11 mouse cellular contexts compared by ENCODE assay signal in genomic region chr14:25756385-25756990, GRCm38 (mm10). TPM values are rescaled to one million over a fixed set of nuclear protein-coding genes. Genes with fewer than 3 reads are reported as not detected.
A peak's percentile ranks its signal among the peaks of the same experiment; 100 is the strongest.
DNase-seq lines count a peak whose midpoint lies in the region; ATAC-seq and TF ChIP-seq lines count a peak whose summit lies in the region.
"Had no signal": no experiment of that assay in that cellular context is flagged by ENCODE, and none has a peak within 500 bp of the region (broad histone marks: within the 10 kb centered on the region; RNA-seq: fewer than 3 reads in every experiment).

No protein-coding gene starts in this region.

- no peak for TF ChIP-seq EP300 in liver, postnatal 0 days (IDR thresholded peaks at IDR 0.05; ENCODE audit: low read depth)

- H3K4me3 ChIP-seq in heart, embryonic 13.5 days, result no peak overlapping the region
- H3K4me3 ChIP-seq in midbrain, embryonic 15.5 days, result no peak overlapping the region
- no peak overlapping the region for H3K4me3 ChIP-seq in midbrain, embryonic 11.5 days (ENCODE audit: low read depth, low read length)
- H3K4me3 ChIP-seq in embryonic fibroblast, embryonic 13.5 days (ENCODE audit: insufficient read depth, low read length), result no peak overlapping the region
- no peak overlapping the region for H3K4me3 ChIP-seq in stomach, embryonic 14.5 days (ENCODE audit: low read depth, low read length)
- H3K4me3 ChIP-seq in liver, postnatal 0 days (ENCODE audit: low read depth, low read length), result no peak overlapping the region
- H3K4me3 ChIP-seq: left cerebral cortex, adult 2 months had no signal

- H3K27ac ChIP-seq in heart, embryonic 13.5 days (replicated peaks), result peak overlapping the region; percentile 85
- H3K27ac ChIP-seq in midbrain, embryonic 15.5 days, result no peak overlapping the region
- H3K27ac ChIP-seq in midbrain, embryonic 11.5 days (ENCODE audit: low read depth, low read length), result no peak overlapping the region
- peak overlapping the region; percentile 75 for H3K27ac ChIP-seq in embryonic fibroblast, embryonic 13.5 days (ENCODE audit: insufficient read depth, low read length)
- peak overlapping the region; percentile 74 for H3K27ac ChIP-seq in stomach, embryonic 14.5 days (ENCODE audit: low read length)
- no peak overlapping the region for H3K27ac ChIP-seq in liver, postnatal 0 days (ENCODE audit: low read depth)
- H3K27ac ChIP-seq: left cerebral cortex, adult 2 months had no signal

- WGBS in heart, embryonic 13.5 days, result 51% methylated on average over 7 of the region's 7 CpGs
- 72% methylated on average over 7 of the region's 7 CpGs for WGBS in midbrain, embryonic 15.5 days
- 79% methylated on average over 7 of the region's 7 CpGs for WGBS in midbrain, embryonic 11.5 days
- 52% methylated on average over 7 of the region's 7 CpGs for WGBS in stomach, embryonic 14.5 days
- WGBS in liver, postnatal 0 days (ENCODE audit: insufficient replicate concordance), result 80% methylated on average over 7 of the region's 7 CpGs

- peak overlapping the region; percentile 44 for H3K9ac ChIP-seq in heart, embryonic 13.5 days
- H3K9ac ChIP-seq in midbrain, embryonic 15.5 days, result no peak overlapping the region
- H3K9ac ChIP-seq in midbrain, embryonic 11.5 days (ENCODE audit: low read length), result no peak overlapping the region
- H3K9ac ChIP-seq in stomach, embryonic 14.5 days (replicated peaks; ENCODE audit: low read depth, low read length), result no peak overlapping the region
- H3K9ac ChIP-seq in liver, postnatal 0 days (replicated peaks), result no peak overlapping the region

- no peak for TF ChIP-seq POLR2A in embryonic fibroblast, embryonic 13.5 days (IDR thresholded peaks at IDR 0.05; ENCODE audit: low read depth, low read length)

- no peak for DNase-seq in heart, postnatal 4 days
- DNase-seq in midbrain, embryonic 11.5 days (ENCODE audit: low spot score, missing footprints), result no peak
- DNase-seq in liver, postnatal 0 days, result no peak
- no peak for DNase-seq in urinary bladder, adult 18-20 months (ENCODE audit: low spot score in 2 of 2)
- DNase-seq: adrenal gland, postnatal 25 days; cerebellum, adult 9-11 months had no signal

- H3K9me3 ChIP-seq in heart, embryonic 13.5 days, result no peaks in the 10 kb centered on the region
- H3K9me3 ChIP-seq in midbrain, embryonic 15.5 days, result no peaks in the 10 kb centered on the region
- no peaks in the 10 kb centered on the region for H3K9me3 ChIP-seq in midbrain, embryonic 11.5 days (ENCODE audit: control insufficient read depth, low read length)
- no peaks in the 10 kb centered on the region for H3K9me3 ChIP-seq in stomach, embryonic 14.5 days (ENCODE audit: control insufficient read depth, low read depth, low read length)
- no peaks in the 10 kb centered on the region for H3K9me3 ChIP-seq in liver, postnatal 0 days (ENCODE audit: low read length)

- H3K36me3 ChIP-seq in heart, embryonic 13.5 days, result peaks cover 45% of the 10 kb centered on the region
- no peaks in the 10 kb centered on the region for H3K36me3 ChIP-seq in midbrain, embryonic 15.5 days (replicated peaks)
- no peaks in the 10 kb centered on the region for H3K36me3 ChIP-seq in midbrain, embryonic 11.5 days (ENCODE audit: control insufficient read depth, insufficient read depth, low read length)
- H3K36me3 ChIP-seq in stomach, embryonic 14.5 days (ENCODE audit: control insufficient read depth, insufficient read depth, low read length), result peaks cover 4% of the 10 kb centered on the region; the same call in 1 of the 2 replicates
- peaks cover 9% of the 10 kb centered on the region; the same call in 1 of the 2 replicates for H3K36me3 ChIP-seq in liver, postnatal 0 days (replicated peaks; ENCODE audit: insufficient read depth, low read length)

- no peak for TF ChIP-seq CTCF in embryonic fibroblast, embryonic 13.5 days (IDR thresholded peaks at IDR 0.05; ENCODE audit: borderline replicate concordance, insufficient read depth, low read length)
- no peak for TF ChIP-seq CTCF in liver, postnatal 0 days (IDR thresholded peaks at IDR 0.05; ENCODE audit: low read depth)

- peak; percentile 18; the same call in 1 of the 2 replicates for ATAC-seq in heart, embryonic 13.5 days (ENCODE audit: extremely low read depth, insufficient number of reproducible peaks, low FRiP score, low TSS enrichment)
- 0 out of 2 replicates have a peak, but pooled peaks have one; percentile 54 for ATAC-seq in midbrain, embryonic 15.5 days (replicated peaks)
- no peak for ATAC-seq in midbrain, embryonic 11.5 days (ENCODE audit: low FRiP score)
- no peak for ATAC-seq in stomach, embryonic 14.5 days (ENCODE audit: insufficient number of reproducible peaks, insufficient read depth, low FRiP score, low read depth)
- ATAC-seq in liver, postnatal 0 days, result no peak

- peaks cover 80% of the 10 kb centered on the region for H3K4me1 ChIP-seq in heart, embryonic 13.5 days
- peaks cover 12% of the 10 kb centered on the region; the same call in 1 of the 2 replicates for H3K4me1 ChIP-seq in midbrain, embryonic 15.5 days
- H3K4me1 ChIP-seq in midbrain, embryonic 11.5 days (ENCODE audit: control insufficient read depth, insufficient read depth, low read length), result no peaks in the 10 kb centered on the region
- H3K4me1 ChIP-seq in embryonic fibroblast, embryonic 13.5 days (ENCODE audit: control insufficient read depth, insufficient read depth, low read length), result peaks cover 42% of the 10 kb centered on the region
- H3K4me1 ChIP-seq in stomach, embryonic 14.5 days (ENCODE audit: control insufficient read depth, insufficient read depth, low read length), result peaks cover 66% of the 10 kb centered on the region
- H3K4me1 ChIP-seq in liver, postnatal 0 days (ENCODE audit: insufficient read depth), result no peaks in the 10 kb centered on the region; the same call in 1 of the 2 replicates

- no peaks in the 10 kb centered on the region for H3K27me3 ChIP-seq in heart, embryonic 13.5 days (replicated peaks)
- no peaks in the 10 kb centered on the region for H3K27me3 ChIP-seq in midbrain, embryonic 15.5 days (replicated peaks)
- H3K27me3 ChIP-seq in midbrain, embryonic 11.5 days (ENCODE audit: control insufficient read depth, insufficient read depth, low read length), result no peaks in the 10 kb centered on the region
- no peaks in the 10 kb centered on the region for H3K27me3 ChIP-seq in stomach, embryonic 14.5 days (ENCODE audit: control insufficient read depth, insufficient read depth, low read length)
- H3K27me3 ChIP-seq in liver, postnatal 0 days (ENCODE audit: insufficient read depth, low read length), result no peaks in the 10 kb centered on the region

- H3K4me2 ChIP-seq in heart, embryonic 13.5 days, result peak overlapping the region; percentile 2; the same call in 1 of the 2 replicates
- no peak overlapping the region for H3K4me2 ChIP-seq in midbrain, embryonic 15.5 days
- no peak overlapping the region for H3K4me2 ChIP-seq in midbrain, embryonic 11.5 days
- no peak overlapping the region for H3K4me2 ChIP-seq in stomach, embryonic 14.5 days (replicated peaks; ENCODE audit: low read depth, low read length)
- no peak overlapping the region for H3K4me2 ChIP-seq in liver, postnatal 0 days (ENCODE audit: low read depth, low read length)

RNA-seq across cellular contexts. Expression of gene Zcchc24, which starts 12.4 kb away (rescaled TPM):
- 20.8 and 22.6 TPM in 2 replicates for polyA plus RNA-seq in heart, embryonic 13.5 days (2015; fragmentation: Nextera tagmentation; extraction: Ambion mirVana)
- total RNA-seq in heart, postnatal 4 days (2021), result 10 to 100 TPM; 48.6 to 52.2 TPM
- polyA plus RNA-seq in midbrain, embryonic 15.5 days (2015; fragmentation: Nextera tagmentation; extraction: Ambion mirVana), result 12.3 and 14.2 TPM in 2 replicates
- 10.1 and 11.4 TPM in 2 replicates for polyA plus RNA-seq in midbrain, embryonic 11.5 days (2014; fragmentation: Nextera tagmentation; extraction: Ambion mirVana)
- polyA plus RNA-seq in embryonic fibroblast, embryonic 13.5 days (2011; ENCODE audit: insufficient read length, low read depth, missing spikeins), result 116 and 122 TPM in 2 replicates
- 29.5 and 32.4 TPM in 2 replicates for polyA plus RNA-seq in stomach, embryonic 14.5 days (2014; fragmentation: Nextera tagmentation; extraction: Ambion mirVana)
- polyA plus RNA-seq in liver, postnatal 0 days (2015; fragmentation: Nextera tagmentation; extraction: Ambion mirVana), result 13.7 and 13.8 TPM in 2 replicates

Comparison
In these comparisons a context has a peak if more than half of its experiments do, and no peak if none do; other contexts are left out.
1. ATAC-seq: peak in heart, embryonic 13.5 days (single experiment) and midbrain, embryonic 15.5 days (single experiment); none in midbrain, embryonic 11.5 days (single experiment), stomach, embryonic 14.5 days (single experiment) and liver, postnatal 0 days (single experiment).
2. H3K27ac ChIP-seq: peak in heart, embryonic 13.5 days (single experiment), embryonic fibroblast, embryonic 13.5 days (single experiment) and stomach, embryonic 14.5 days (single experiment); none in midbrain, embryonic 15.5 days (single experiment), midbrain, embryonic 11.5 days (single experiment) and liver, postnatal 0 days (single experiment).